Mouse (Mus musculus) MEL (cell line): Measurements from ENCODE around the gene Rtp1. TPM values are rescaled to one million over a fixed set of nuclear protein-coding genes. Genes with fewer than 3 reads are reported as not detected.

Experiments
- DNase-seq: peaks from one replicate; pipeline ENCODE4 v3.0.0; 2011; ENCODE audit warnings: low read depth, low spot score
- H3K27ac ChIP-seq: 2 replicates; pipeline ENCODE4 v1.5.1; 2012; ENCODE audit warnings: low read depth, mild to moderate bottlenecking, control low read depth, low read length, moderate library complexity; ENCODE audit not compliant: control insufficient read depth
- H3K27me3 ChIP-seq, 2 experiments: fragments of 150-350 bp in 1 of 2; sonication (generic) in 1 of 2; 2 replicates each; pipeline ENCODE4 v1.6.1; 2012; ENCODE audit warnings: low read length in 2 of 2, mild to moderate bottlenecking in 2 of 2, improper control_type of control experiment in 1 of 2, moderate library complexity in 1 of 2; ENCODE audit not compliant: insufficient read depth in 2 of 2, control insufficient read depth in 1 of 2
- H3K36me3 ChIP-seq, 2 experiments: 2 replicates each; pipeline ENCODE4 v1.6.1; 2012 to 2014; ENCODE audit warnings: low read length in 2 of 2, improper control_type of control experiment in 1 of 2, inconsistent platforms in 1 of 2, mild to moderate bottlenecking in 1 of 2; ENCODE audit not compliant: insufficient read depth in 2 of 2, control insufficient read depth in 1 of 2
- H3K4me1 ChIP-seq, 2 experiments: fragments of 150-350 bp in 1 of 2; sonication (generic) in 1 of 2; 2 replicates each; pipeline ENCODE4 v1.6.1; 2012; ENCODE audit warnings: low read length in 2 of 2, improper control_type of control experiment in 1 of 2, mild to moderate bottlenecking in 1 of 2; ENCODE audit not compliant: insufficient read depth in 2 of 2, control insufficient read depth in 1 of 2
- H3K4me3 ChIP-seq, 2 experiments: fragments of 150-350 bp in 1 of 2; sonication (generic) in 1 of 2; 2 replicates each; pipeline ENCODE4 v1.5.1; 2012; ENCODE audit warnings: low read depth in 2 of 2, low read length in 2 of 2, mild to moderate bottlenecking in 2 of 2, moderate library complexity in 2 of 2, control low read depth in 1 of 2, improper control_type of control experiment in 1 of 2; ENCODE audit not compliant: control insufficient read depth in 1 of 2, insufficient read depth in 1 of 2
- H3K79me2 ChIP-seq: 2 replicates; pipeline ENCODE4 v1.6.1; 2012; ENCODE audit warnings: mild to moderate bottlenecking, low read length, moderate library complexity; ENCODE audit not compliant: control insufficient read depth, poor library complexity, insufficient read depth
- H3K9ac ChIP-seq: 2 replicates; pipeline ENCODE4 v1.6.1; 2012; ENCODE audit warnings: low read depth, mild to moderate bottlenecking, control low read depth, low read length, moderate library complexity; ENCODE audit not compliant: control insufficient read depth, poor library complexity, severe bottlenecking
- H3K9me3 ChIP-seq: fragments of 150-350 bp; sonication (generic); replicated peaks from 2 replicates; pipeline ENCODE4 v1.6.1; 2012; ENCODE audit warnings: mild to moderate bottlenecking, low read length, improper control_type of control experiment, moderate library complexity; ENCODE audit not compliant: insufficient read depth
- CHD1 ChIP-seq: IDR thresholded peaks from 2 replicates; pipeline ENCODE4 v1.6.1; 2012; ENCODE audit warnings: low read depth, mild to moderate bottlenecking, inconsistent platforms, low read length, improper control_type of control experiment
- CTCF ChIP-seq, 3 experiments: IDR thresholded peaks in 2 of 3; conservative IDR thresholded peaks in 1 of 3; 2 replicates each; pipeline ENCODE4 v1.5.1; 2011 to 2012; ENCODE audit warnings: low read length in 3 of 3, low read depth in 2 of 3, mild to moderate bottlenecking in 2 of 3, improper control_type of control experiment in 1 of 3, inconsistent platforms in 1 of 3, mixed read lengths in 1 of 3, moderate library complexity in 1 of 3; ENCODE audit not compliant: control insufficient read depth in 1 of 3, insufficient read depth in 1 of 3, poor library complexity in 1 of 3, severe bottlenecking in 1 of 3
- E2F4 ChIP-seq: IDR thresholded peaks from 2 replicates; pipeline ENCODE4 v1.6.1; 2011; ENCODE audit warnings: low read depth, low read length, improper control_type of control experiment, borderline replicate concordance
- EP300 ChIP-seq, 2 experiments: IDR thresholded peaks; 2 replicates each; pipeline ENCODE4 v1.6.1; 2011; ENCODE audit warnings: improper control_type of control experiment in 2 of 2, low read length in 2 of 2, low read depth in 1 of 2, mild to moderate bottlenecking in 1 of 2
- HCFC1 ChIP-seq: IDR thresholded peaks from 2 replicates; pipeline ENCODE4 v1.6.1; 2012; ENCODE audit warnings: low read depth, mild to moderate bottlenecking, inconsistent platforms, low read length, improper control_type of control experiment, moderate library complexity
- KAT2A ChIP-seq: conservative IDR thresholded peaks from 2 replicates; pipeline ENCODE4 v1.6.1; 2012; ENCODE audit warnings: low read depth, low read length, improper control_type of control experiment, inconsistent platforms
- MAX ChIP-seq: IDR thresholded peaks from 2 replicates; pipeline ENCODE4 v1.6.1; 2011; ENCODE audit warnings: low read length, improper control_type of control experiment
- MEF2A ChIP-seq: IDR thresholded peaks from 2 replicates; pipeline ENCODE4 v1.6.1; 2014; ENCODE audit warnings: low read depth, mild to moderate bottlenecking, inconsistent platforms, low read length, improper control_type of control experiment; ENCODE audit not compliant: poor library complexity, insufficient replicate concordance, severe bottlenecking; ENCODE audit errors: extremely low read depth
- MXI1 ChIP-seq: IDR thresholded peaks from 2 replicates; pipeline ENCODE4 v1.6.1; 2011; ENCODE audit warnings: mild to moderate bottlenecking, low read depth, low read length, improper control_type of control experiment
- MYB ChIP-seq: IDR thresholded peaks from 2 replicates; pipeline ENCODE4 v1.6.1; 2011; ENCODE audit warnings: mild to moderate bottlenecking, low read depth, low read length, improper control_type of control experiment
- NELFE ChIP-seq: IDR thresholded peaks from 2 replicates; pipeline ENCODE4 v1.6.1; 2011; ENCODE audit warnings: low read depth, low read length, improper control_type of control experiment
- NRF1 ChIP-seq: IDR thresholded peaks from 2 replicates; pipeline ENCODE4 v1.6.1; 2014; ENCODE audit warnings: low read depth, mild to moderate bottlenecking, inconsistent platforms, low read length, improper control_type of control experiment, moderate library complexity; ENCODE audit not compliant: poor library complexity, insufficient read depth, severe bottlenecking
- POLR2A ChIP-seq, 2 experiments: IDR thresholded peaks; 2 replicates each; pipeline ENCODE4 v1.6.1; 2011 to 2012; ENCODE audit warnings: low read length in 2 of 2, mild to moderate bottlenecking in 2 of 2, control low read depth in 1 of 2, improper control_type of control experiment in 1 of 2, low read depth in 1 of 2, moderate library complexity in 1 of 2; ENCODE audit not compliant: control insufficient read depth in 1 of 2, insufficient read depth in 1 of 2, poor library complexity in 1 of 2
- POLR2AphosphoS2 ChIP-seq: IDR thresholded peaks from 2 replicates; pipeline ENCODE4 v1.6.1; 2011; ENCODE audit warnings: low read length, improper control_type of control experiment
- RCOR1 ChIP-seq: IDR thresholded peaks from 2 replicates; pipeline ENCODE4 v1.6.1; 2012; ENCODE audit warnings: low read depth, mild to moderate bottlenecking, inconsistent platforms, low read length, improper control_type of control experiment
- TAL1 ChIP-seq: IDR thresholded peaks from 2 replicates; pipeline ENCODE4 v1.6.1; 2012; ENCODE audit warnings: mild to moderate bottlenecking, inconsistent platforms, low read length, moderate library complexity, mixed read lengths
- TBP ChIP-seq: IDR thresholded peaks from 2 replicates; pipeline ENCODE4 v1.8.0; 2011; ENCODE audit warnings: low read depth, low read length, improper control_type of control experiment
- TCF12 ChIP-seq: IDR thresholded peaks from 2 replicates; pipeline ENCODE4 v1.6.1; 2014; ENCODE audit warnings: low read depth, mild to moderate bottlenecking, inconsistent platforms, low read length, improper control_type of control experiment, moderate library complexity
- UBTF ChIP-seq: IDR thresholded peaks from 2 replicates; pipeline ENCODE4 v1.6.1; 2012; ENCODE audit warnings: low read depth, mild to moderate bottlenecking, inconsistent platforms, low read length, improper control_type of control experiment, moderate library complexity, borderline replicate concordance; ENCODE audit not compliant: insufficient read depth
- USF1 ChIP-seq: IDR thresholded peaks from 2 replicates; pipeline ENCODE4 v1.6.1; 2014; ENCODE audit warnings: low read depth, mild to moderate bottlenecking, inconsistent platforms, low read length, improper control_type of control experiment, moderate library complexity
- USF2 ChIP-seq, 2 experiments: IDR thresholded peaks; 2 replicates each; pipeline ENCODE4 v1.6.1; 2011 to 2012; ENCODE audit warnings: improper control_type of control experiment in 2 of 2, low read length in 2 of 2, borderline replicate concordance in 1 of 2, inconsistent platforms in 1 of 2, low read depth in 1 of 2, mild to moderate bottlenecking in 1 of 2; ENCODE audit not compliant: insufficient read depth in 1 of 2
- ZKSCAN1 ChIP-seq: IDR thresholded peaks from 2 replicates; pipeline ENCODE4 v1.6.1; 2012; ENCODE audit warnings: low read depth, mild to moderate bottlenecking, inconsistent platforms, low read length, improper control_type of control experiment, moderate library complexity
- ZMIZ1 ChIP-seq: IDR thresholded peaks from 2 replicates; pipeline ENCODE4 v1.6.1; 2012; ENCODE audit warnings: low read depth, mild to moderate bottlenecking, inconsistent platforms, low read length, improper control_type of control experiment, moderate library complexity
- polyA plus RNA-seq, 2 experiments: library from polyadenylated mRNA; stranded (reverse) in 1 of 2; unstranded in 1 of 2; fragments of >175 nt in 1 of 2; fragments of >200 nt in 1 of 2; gene quantifications; 2 replicates each; pipeline versions ENCODE4 v1.2.1 to v1.2.4; 2012; ENCODE audit warnings: low replicate concordance in 2 of 2, low read depth in 1 of 2; ENCODE audit not compliant: insufficient read length in 2 of 2, insufficient read depth in 1 of 2, missing spikeins in 1 of 2
- total RNA-seq: library from RNA; depleted of rRNA; stranded (reverse); fragments of 300-350 nt; gene quantifications from 2 replicates; pipeline ENCODE4 v1.2.3, GENCODE M21; 2012

Rtp1 gene
- total and polyA plus RNA-seq, 3 experiments: not detected

DNA sequence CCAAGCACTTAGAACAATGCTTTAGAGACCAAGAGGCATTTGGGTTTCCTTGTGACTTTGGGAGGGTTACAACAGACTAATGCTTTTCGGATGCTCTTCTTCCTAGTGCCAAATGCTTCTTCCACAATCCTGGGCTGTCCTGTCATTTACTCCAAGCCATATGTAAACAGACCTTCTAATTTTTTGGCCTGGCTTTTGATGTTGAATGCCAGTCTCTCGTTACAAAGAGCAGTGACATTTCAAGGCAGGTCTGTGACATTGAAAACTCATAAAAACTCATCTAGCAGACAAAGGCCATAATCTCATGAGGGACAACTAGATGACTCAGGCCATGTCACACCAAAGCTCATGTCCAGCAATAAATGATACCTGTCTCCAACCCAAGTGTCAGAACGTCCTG lies 43.1 kb downstream of the Rtp1 start:
- no peak overlapping the region for H3K4me3 ChIP-seq
- H3K27ac ChIP-seq: no peak overlapping the region
- H3K36me3 ChIP-seq: no peaks in the 10 kb centered on the region
- no peak for TF ChIP-seq ZMIZ1
- no peak for TF ChIP-seq UBTF
- no peak for TF ChIP-seq CTCF (IDR thresholded peaks at IDR 0.05 in 2 of 3, conservative IDR thresholded peaks at IDR 0.05 in 1 of 3; ENCODE audit: control insufficient read depth in 1 of 3, insufficient read depth in 1 of 3, low read depth in 2 of 3, low read length in 3 of 3, poor library complexity in 1 of 3, severe bottlenecking in 1 of 3)
- no peak for TF ChIP-seq POLR2A (IDR thresholded peaks at IDR 0.05; ENCODE audit: control insufficient read depth in 1 of 2, insufficient read depth in 1 of 2, low read depth in 1 of 2, low read length in 2 of 2, poor library complexity in 1 of 2)
- TF ChIP-seq TCF12: no peak
- TF ChIP-seq MAX: no peak
- no peak for TF ChIP-seq EP300 (IDR thresholded peaks at IDR 0.05; ENCODE audit: low read depth in 1 of 2, low read length in 2 of 2)
- no peak for TF ChIP-seq E2F4
- TF ChIP-seq HCFC1: no peak
- no peak for TF ChIP-seq NRF1
- TF ChIP-seq CHD1: no peak
- TF ChIP-seq KAT2A: no peak
- no peak for TF ChIP-seq NELFE
- no peak for TF ChIP-seq USF1
- no peak for TF ChIP-seq MEF2A
- TF ChIP-seq RCOR1: no peak
- TF ChIP-seq ZKSCAN1: no peak
- TF ChIP-seq MYB: no peak
- TF ChIP-seq USF2 (IDR thresholded peaks at IDR 0.05; ENCODE audit: borderline replicate concordance in 1 of 2, insufficient read depth in 1 of 2, low read depth in 1 of 2, low read length in 2 of 2): no peak
- no peak for TF ChIP-seq POLR2AphosphoS2
- H3K27me3 ChIP-seq: no peaks in the 10 kb centered on the region
- DNase-seq: no peak
- H3K79me2 ChIP-seq: no peaks in the 10 kb centered on the region
- no peaks in the 10 kb centered on the region for H3K4me1 ChIP-seq
- H3K9me3 ChIP-seq: no peaks in the 10 kb centered on the region
- no peak overlapping the region for H3K9ac ChIP-seq

GRCm38 (mm10) chr16:23475651-23476050 lies 46.7 kb downstream of the Rtp1 start:
- TF ChIP-seq MXI1: no peak
- TF ChIP-seq POLR2A (IDR thresholded peaks at IDR 0.05; ENCODE audit: control insufficient read depth in 1 of 2, insufficient read depth in 1 of 2, low read depth in 1 of 2, low read length in 2 of 2, poor library complexity in 1 of 2): no peak
- TF ChIP-seq TBP: no peak
- no peak for TF ChIP-seq TAL1
- Histone ChIP-seq H3K9me3 (no peaks in the 10 kb centered on the region), H3K27ac (no peak overlapping the region), H3K4me1 (no peaks in the 10 kb centered on the region), H3K27me3 (no peaks in the 10 kb centered on the region), H3K36me3 (no peaks in the 10 kb centered on the region), H3K9ac (no peak overlapping the region), H3K4me3 (no peak overlapping the region), H3K79me2 (no peaks in the 10 kb centered on the region)
- no peak for DNase-seq
